Mouse (Mus musculus): ENCODE measurements around the gene Gp1ba. TPM values are rescaled to one million over a fixed set of nuclear protein-coding genes. Genes with fewer than 3 reads are reported as not detected.

Gp1ba gene
- total RNA-seq, 4 experiments from 2014 or later = not detected

DNA sequence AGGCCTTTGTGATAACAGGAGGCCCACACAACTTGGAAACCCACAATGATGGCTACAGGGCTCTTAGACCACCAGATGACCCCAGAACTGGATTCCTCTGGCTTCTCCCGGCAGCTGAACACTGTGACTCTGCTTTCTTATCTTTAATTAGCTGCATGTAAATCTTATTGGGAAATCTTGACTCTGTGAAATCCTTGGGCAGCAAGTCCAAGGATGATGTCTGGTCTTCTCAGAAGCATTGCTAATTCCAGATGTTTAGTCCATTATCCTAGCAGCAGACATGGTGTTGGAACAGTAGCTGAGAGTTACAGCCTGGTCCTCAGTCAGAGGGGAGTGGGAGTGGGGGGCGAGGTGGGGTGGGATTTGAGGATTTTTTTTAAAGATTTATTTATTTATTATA is 10.5 kb upstream of the Gp1ba start:
- no peak for DNase-seq (ENCODE audit: low spot score in 2 of 2)

DNA sequence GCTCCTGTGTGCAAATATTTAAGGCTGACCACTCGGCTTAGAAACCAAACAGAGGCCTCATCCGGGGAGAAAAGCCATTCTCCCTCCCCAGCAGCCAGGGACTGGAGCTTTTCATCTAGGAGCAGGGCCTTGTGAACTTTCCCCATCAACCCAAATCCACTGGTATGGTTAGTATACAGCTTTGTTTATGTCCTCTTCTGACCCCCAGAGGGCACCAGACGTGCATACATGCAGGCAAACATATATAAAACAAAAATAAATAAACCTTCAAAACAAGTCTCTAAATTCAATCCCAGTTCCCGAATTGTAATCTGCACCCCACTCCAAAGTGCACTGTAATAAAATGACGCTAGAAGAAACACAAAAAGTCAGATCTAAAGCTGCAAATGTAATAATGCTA is 9.4 kb upstream of the Gp1ba start:
- no peak for DNase-seq (ENCODE audit: low spot score in 2 of 2)

DNA sequence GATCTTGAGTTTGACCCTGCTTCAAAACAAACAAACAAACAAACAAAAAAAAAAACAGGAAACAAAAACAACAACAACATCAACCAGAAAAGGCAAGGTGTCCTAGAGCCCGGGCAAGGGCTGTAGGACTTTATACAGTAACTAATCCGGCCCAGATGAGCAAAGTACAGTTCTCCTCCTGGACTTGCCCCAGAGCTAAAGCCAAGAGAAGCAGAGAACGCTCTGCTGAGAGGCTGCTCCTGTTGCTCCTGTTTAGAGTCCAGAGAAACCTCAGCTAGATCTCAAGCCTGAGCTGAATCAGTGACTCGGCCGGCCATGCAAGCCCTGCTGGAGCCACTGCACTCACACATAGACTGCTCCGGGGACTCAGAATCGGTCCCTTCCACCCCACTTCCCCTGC is 8.8 kb upstream of the Gp1ba start:
- no peak for DNase-seq (ENCODE audit: low spot score in 2 of 2)

DNA sequence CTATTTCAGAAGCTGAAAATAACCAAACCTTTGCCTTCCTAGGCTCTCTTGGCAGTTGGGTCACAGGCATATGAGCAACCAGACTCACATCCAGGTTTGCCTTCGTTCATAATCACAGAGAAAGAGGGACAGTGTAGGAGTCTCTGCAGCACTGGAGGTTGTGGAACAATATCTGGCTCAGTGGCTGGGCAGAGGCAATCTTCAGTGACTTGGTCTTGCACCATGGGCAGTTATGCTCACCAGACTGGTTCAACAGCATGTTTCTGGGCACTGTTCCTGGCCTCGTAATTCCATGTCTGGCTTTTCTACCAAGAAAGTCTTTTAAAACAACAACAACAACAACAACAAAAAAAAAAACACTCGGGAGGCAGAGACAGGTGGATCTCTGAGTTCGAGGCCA is 3.3 kb upstream of the Gp1ba start:
- DNase-seq (ENCODE audit: low spot score in 2 of 2) = no peak

DNA sequence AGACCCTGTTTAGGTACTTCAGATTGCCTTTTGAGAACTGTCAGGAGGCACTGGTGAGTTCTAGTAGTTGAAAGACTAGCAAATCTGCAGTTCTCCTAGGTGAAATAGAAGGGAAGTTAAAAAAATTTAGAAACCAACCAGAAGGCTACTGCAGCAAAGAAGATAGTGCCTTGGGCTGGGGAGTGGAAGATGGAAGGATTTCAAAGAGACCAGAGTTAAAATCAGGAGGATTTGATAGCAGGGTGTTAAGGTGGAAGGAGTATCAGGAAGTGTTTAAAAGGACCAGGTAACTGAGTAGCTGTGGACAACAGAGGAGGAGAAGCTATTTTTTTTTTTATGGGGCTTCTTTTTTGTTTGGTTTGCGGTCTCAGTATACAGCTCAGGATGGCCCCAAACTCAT is 1.2 kb upstream of the Gp1ba start:
- DNase-seq (ENCODE audit: low spot score in 2 of 2) = no peak

DNA sequence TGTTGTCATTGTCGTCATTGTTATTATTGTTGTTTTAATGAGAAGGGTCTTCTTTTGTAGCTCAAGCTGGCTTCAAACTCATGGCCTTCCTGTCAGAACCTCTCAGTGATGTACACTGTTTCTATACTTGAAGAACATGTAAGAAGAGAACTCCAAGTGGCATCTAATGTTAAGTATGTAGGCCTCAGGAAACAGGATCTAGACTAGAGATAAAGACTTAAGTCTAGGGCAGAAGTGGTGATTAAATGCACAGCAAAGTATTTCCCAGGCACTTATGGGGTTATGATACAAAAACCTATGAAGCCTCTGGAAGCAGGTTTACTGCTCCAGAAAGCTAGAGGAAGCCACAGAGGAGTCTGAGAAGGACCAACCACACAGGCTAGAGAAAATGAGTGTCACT is 629 bp upstream of the Gp1ba start:
- DNase-seq (ENCODE audit: low spot score in 2 of 2) = no peak

DNA sequence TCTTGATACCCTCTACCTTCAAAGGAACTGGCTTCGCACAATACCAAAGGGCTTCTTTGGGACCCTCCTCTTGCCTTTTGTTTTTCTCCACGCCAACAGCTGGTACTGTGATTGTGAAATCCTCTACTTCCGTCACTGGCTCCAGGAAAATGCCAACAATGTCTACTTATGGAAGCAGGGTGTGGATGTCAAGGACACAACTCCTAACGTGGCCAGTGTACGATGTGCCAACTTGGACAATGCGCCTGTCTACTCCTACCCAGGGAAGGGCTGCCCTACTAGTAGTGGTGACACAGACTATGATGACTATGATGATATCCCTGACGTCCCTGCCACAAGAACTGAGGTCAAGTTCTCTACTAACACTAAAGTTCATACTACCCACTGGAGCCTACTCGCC is 1.1 kb downstream of the Gp1ba start:
- no peak for DNase-seq (ENCODE audit: low spot score in 2 of 2)

DNA sequence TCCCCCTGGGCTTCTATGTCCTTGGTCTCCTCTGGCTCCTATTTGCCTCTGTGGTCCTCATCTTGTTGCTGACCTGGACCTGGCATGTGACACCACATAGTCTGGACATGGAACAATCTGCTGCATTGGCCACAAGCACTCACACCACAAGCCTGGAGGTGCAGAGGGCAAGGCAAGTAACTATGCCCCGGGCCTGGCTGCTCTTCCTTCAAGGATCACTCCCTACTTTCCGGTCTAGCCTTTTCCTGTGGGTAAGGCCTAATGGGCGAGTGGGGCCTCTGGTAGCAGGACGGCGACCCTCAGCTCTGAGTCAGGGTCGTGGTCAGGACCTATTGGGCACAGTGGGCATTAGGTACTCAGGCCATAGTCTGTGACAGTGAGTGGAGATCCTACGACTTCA is 2.3 kb downstream of the Gp1ba start:
- DNase-seq (ENCODE audit: low spot score in 2 of 2) = no peak

DNA sequence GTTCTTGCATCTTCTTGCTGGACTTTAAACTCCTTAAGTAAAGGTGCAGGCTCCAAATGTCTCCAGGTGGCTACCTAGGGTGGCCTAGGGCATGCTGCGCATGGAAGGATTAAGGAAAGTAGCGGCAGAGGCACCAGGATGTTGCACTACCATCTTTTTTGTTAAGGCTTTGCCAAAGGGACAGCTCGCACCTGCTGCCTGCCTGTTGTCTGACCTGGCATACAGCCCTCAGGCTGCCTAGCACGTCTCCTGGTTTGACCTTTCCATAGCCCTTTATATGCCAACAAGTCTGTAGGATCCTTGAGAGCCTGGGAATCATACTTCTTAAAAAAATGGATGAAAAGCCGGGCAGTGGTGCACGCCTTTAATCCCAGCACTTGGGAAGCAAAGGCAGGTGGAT is 4.1 kb downstream of the Gp1ba start:
- DNase-seq (ENCODE audit: low spot score in 2 of 2) = no peak

DNA sequence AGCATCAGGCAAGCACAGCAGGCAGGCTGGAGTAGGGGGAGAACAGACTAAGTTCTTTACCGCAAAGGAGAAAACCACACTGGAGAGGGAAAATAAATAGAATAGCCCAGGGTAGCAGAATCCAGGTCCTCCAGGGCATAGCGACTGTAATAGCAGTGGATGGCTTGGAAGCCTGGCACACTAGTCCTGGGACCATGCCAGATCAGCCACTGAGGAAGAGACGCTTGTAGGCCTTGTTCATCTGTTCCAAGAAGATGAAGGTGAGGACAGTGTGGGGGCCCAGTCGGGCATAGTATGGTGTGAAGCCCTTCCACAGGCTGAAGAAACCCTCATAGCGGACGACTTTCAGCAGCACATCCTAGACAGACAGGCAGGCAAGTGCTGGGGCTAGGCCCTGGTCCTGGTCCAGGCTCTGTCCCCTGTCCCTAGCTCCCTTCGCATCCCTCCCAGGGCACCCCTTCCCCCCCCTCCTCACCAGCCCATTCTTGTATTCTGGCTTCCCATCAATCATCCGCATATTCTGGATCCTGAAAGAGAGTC is 5.7 kb downstream of the Gp1ba start:
- no peak for DNase-seq (ENCODE audit: low spot score in 2 of 2)

DNA sequence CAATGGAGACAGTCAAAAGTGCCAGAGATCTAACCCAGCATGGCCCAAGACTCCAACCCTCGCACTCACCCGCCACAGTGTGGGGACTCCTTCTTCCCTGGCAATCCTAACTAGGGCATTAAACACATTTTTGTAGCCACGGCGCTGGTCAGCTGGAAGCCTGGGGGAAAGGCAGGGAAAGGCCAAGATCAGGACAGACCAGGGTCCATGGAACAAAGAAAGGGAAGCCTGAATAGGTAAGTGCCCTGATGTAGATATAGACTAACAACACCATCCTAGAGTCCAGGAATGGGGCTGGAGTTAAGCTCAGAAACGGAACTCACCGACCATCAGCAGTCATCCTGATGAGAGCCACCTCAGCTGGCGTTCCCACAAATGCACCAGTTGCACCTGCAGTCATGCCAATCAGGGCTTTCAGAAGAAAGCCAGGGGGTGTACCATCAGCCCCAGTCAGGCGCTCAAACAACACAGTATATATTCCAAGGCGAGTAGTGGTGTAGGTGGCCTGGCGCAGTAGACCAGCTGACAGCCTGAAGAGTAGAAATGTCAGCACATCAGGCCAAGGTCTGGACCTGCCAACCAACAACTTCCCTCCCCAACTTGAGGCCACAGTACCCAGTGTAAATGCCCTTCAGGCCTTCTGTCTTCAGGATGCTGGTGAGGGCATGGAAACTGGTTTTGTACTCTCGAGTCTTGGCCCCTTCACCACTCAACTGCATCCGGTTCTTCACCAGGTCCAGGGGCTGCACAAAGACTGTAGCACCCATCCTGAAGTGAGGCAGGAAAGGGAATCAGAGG is 6.7 kb downstream of the Gp1ba start:
- no peak for DNase-seq (ENCODE audit: low spot score in 2 of 2)

DNA sequence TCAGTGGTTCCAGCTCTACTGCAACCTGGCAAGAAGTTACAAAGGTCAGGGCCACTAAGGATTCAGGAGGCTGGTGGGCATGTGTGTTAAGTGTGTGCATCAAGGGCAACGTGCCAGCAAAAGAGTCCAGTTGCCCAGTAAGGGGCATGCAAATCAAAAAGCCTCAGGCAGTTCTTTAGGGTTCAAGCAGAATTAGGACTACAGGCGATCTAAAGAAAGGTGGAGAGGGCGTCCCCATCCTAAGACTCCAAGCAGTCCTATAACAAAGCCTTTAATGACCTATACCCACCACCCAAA is 7.3 kb downstream of the Gp1ba start:
- no peak for DNase-seq (ENCODE audit: low spot score in 2 of 2)

DNA sequence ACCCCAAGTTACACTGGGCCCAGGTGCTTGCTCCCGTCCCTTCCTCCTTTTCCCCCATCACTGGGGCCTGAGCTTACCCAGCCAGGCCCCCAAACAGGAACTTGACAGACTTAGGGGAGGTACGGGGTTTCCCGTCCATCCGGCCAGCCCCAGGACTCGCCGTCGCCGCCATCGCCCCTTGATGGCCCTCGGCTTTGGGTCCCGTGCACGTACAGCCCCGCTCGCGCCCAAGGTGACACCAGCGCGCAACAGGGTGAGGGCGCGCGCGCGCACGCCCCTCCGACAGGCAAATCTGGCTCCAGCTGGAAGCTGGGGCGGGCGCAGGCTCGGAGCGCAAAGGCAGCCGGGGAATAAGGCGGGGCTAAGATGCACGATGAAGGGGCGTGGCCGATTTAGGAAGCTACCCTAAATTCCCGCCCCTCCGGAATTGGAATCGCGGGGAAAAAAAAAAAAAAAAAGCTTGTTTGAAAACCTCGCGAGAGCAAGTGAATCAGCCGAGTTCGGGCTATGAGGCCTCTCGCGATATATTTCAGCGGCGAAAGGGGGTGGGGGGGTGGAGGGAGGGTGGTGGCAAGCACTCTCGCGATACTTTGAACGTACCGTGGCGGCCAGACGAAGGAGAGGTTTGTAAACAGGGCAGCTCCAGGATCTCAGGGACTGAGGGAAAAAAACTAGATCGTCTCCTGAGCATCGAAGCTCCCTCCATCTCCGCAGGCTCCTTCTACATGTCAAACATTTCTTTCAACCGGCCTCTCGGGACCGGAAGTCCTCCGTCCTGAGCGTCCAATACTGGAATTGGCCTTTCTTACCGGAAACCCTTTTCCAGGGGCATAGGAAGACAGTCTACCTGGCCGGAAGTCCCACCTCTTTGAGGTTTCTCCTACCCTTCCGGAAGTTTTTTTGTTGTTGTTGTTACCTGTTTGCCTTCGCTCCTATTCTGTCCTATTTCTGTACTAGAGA is 8.0 kb downstream of the Gp1ba start, which contains the start of the genes Rnf167 and Slc25a11:
Gene Rnf167, plus strand, starts transcription at position 545 of the 960 bp plus-strand sequence.
Gene Slc25a11, minus strand, starts transcription at position 789 of the 960 bp plus-strand sequence.
- peak; percentile 84 to 97 for DNase-seq (ENCODE audit: low spot score in 2 of 2)

DNA sequence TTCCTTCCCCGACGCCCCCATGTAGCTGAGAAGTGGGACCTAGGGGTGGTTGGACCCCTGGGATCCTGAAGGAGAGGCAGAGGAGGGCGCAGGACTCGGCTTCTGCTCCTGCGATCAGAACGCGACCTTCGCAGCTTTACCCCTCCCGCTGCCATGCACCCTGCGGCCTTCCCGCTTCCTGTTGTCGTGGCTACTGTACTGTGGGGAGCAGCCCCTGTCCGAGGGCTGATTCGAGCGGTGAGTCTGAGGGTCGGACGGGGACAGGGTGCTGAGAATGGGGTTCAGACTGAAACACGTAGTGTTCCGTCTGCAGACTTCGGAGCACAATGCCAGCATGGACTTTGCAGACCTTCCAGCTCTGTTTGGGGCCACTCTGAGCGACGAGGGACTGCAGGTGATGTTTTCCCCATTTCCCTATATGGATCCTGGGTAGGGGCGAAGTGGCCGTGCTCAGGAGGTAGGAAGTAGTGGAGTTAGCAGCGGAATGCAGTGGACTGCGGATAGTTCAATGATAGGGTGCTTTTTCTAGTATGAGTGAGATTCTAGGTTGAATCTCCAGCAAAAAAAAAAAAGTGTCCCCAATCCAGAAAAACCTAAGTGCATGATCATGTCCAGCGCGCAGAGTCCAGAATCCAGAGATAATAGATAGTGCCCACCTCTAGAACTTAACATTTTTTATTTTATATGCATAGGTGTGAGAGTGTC is 8.9 kb downstream of the Gp1ba start:
- DNase-seq (ENCODE audit: low spot score in 2 of 2) = no peak

DNA sequence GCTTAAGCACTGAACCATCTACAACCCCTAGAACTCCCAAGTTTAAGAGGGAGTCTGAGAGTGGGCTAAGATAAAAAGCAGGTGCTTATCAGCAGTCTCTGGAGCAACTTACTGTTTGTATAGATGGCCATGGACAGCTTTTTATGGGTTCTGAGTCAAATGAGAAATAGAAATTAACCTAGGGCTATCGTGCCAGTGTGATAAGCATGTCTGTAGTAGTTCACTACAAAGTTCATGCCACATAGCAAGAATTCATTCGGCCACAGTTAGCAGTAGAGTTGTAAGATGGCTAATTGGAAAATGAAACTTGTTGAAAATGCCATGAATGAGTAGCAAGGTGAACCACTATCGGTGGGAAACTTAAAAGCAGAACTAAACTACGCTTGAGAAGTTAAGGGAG is 9.6 kb downstream of the Gp1ba start:
- DNase-seq (ENCODE audit: low spot score in 2 of 2) = no peak

DNA sequence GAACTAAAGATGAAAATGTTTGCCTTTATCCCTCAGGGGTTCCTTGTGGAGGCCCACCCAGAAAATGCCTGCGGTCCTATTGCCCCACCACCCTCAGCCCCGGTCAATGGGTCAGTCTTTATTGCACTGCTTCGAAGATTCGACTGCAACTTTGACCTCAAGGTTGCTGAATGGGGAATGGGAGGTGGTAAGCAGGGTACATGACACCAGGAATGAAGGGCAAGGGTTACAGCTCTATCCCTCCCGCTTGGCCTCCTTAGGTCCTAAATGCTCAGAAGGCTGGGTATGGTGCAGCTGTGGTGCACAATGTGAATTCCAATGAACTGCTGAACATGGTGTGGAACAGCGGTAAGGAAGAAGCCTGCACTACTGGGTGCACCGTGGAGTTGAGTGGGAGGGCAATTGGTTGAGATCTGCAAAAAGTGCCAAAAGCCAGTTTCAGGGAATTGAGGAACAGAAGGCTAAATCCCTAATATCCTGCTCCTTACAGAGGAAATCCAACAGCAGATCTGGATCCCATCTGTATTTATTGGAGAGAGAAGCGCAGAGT is 10.3 kb downstream of the Gp1ba start:
- DNase-seq (ENCODE audit: low spot score in 2 of 2) = no peak

DNA sequence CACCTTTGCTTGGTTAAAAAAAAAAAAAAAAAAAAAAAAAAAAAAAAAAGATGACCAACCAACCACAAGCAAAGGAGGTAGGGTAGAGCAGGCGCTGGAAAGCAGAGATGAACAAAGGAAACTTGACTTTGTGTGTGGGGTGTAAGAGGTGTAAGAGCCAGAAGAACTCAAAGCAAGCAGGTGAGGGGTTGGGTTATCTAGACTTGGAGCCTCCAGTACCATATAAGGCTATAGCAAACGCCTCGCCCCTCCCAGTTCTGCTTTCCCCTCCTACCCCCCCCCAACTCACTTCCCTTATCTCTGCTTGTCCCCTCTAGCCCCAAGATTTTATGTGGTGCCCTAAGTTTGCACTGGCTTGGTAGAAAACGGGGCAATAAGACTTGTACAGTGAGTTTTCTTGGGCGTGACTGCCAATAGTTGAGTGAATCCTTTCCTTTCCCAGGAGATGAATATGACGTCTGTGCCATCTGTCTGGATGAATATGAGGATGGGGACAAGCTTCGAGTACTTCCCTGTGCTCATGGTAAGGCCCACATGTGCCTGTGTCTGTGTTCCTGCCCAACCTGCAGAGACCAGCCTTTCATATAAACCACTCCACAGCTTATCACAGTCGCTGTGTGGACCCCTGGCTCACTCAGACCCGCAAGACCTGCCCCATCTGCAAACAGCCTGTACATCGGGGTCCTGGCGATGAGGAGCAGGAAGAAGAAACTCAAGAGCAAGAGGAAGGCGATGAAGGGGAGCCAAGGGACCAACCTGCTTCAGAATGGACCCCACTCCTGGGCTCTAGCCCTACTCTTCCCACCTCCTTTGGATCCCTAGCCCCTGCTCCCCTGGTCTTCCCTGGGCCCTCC is 11.6 kb downstream of the Gp1ba start:
- no peak for DNase-seq (ENCODE audit: low spot score in 2 of 2)

DNA sequence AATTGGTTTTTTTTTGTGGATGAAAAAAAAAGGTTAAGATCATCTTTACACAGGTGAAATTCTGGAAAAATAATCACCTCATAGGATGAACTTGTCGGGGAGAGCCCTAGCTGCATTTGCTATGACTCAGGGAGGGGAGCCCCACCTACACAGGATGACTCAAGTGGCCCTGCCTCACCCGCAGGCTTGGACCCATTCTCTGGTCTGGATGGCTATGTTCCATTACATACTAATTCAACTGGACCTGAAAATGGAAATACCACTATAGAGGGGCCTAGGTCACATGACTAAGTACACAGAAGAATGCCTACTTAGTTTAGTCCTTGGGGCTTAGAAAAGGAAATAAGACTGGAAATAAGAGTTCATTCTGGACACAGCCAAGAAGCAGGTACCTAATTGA is 12.5 kb downstream of the Gp1ba start:
- DNase-seq (ENCODE audit: low spot score in 2 of 2) = no peak

DNA sequence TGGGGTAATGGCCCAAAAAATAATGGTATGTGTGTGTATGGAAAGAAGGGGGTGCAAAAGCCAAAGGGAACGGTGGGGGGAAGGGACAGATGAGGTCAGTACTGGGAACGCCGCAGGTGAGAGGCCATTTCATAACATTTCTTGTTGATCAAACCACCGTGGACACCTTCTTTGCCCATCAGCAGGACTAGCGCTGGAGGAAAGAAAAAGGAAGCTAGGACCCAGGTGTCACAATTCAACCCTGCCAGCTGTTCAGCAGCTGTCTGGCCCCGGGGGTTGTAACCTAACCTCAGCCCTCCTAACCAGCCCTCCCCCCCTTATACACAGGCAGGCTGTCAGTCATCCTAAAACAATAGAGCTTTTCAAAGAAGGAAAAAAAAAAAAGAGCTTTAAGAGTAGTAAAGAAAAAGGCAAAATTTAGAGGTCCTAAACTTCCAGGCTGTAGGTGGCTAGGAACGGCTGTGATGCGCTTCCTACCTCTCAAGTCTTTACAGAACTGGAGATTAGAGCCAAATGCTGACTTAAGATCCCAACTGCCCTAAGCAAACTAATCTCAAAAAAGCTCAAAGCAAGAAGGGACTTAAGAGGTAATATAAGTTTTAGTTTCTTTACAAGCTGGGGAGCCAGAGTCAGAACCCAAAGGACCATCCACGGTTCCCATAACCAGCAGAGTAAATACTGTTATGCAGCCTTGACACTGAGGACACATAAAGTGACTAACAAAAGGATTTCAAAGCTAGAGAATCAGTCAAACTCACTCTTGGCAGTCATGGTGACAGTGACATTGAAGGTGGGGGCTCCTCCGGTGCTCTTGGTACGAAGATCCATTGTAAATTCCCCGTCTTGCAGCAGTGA is 13.3 kb downstream of the Gp1ba start:
- no peak for DNase-seq (ENCODE audit: low spot score in 2 of 2)

Data from left cerebral cortex, adult 8-10 months (tissue).